Mouse (Mus musculus): Measurements from ENCODE around the gene Arhgap9. TPM values are rescaled to one million over a fixed set of nuclear protein-coding genes. Genes with fewer than 3 reads are reported as not detected.

Arhgap9 gene
- total and polyA plus RNA-seq, 3 experiments: 43.3 to 89.2 (median 54.8) TPM

DNA sequence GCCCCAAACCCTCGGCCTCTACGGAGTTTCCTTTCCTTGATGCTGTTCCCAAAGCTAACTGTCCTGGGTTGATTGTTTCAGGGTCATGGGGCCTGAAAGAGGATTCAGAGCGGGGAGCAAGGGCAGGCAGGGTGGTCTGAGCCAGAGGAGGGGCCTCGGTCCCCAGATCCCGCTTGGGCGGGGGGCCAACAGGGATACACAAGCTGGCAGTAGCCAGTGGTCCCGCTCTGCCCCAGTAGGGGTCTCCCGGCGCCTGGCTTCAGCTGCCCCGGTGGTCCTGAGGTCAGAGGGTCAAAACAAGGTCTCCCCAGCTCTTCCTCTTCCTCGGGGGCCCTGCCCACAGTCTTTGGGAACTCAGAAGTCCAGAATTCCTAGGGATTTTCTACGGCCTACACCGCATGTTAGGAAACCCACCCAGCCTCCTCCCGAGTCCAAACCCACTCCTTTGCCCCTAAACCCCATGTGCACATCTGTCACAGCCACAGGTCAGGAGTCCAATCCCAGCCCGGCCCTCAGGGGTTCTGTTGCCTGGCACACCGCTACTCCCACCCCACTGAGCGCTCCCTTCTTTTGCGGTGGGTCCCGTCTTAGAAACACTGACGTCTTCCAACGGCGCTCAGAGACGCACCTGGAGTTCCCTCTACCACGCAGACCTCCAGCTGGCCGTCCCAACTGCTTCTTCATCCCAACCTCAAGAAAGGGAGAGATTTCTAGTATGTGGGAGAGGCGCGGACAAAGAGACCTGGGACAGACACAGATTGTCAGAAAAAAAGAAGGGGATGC is 19.0 kb downstream of the Arhgap9 start:
- no peaks in the 10 kb centered on the region for H3K36me3 ChIP-seq (replicated peaks)
- DNase-seq (ENCODE audit: low spot score): no peak
- peak overlapping the region; percentile 54; the same call in 1 of the 2 replicates for H3K4me3 ChIP-seq (ENCODE audit: low read depth, low read length)
- peaks cover 65% of the 10 kb centered on the region for H3K4me1 ChIP-seq (ENCODE audit: insufficient read depth, low read depth, low read length)
- H3K9me3 ChIP-seq (replicated peaks): peaks cover 6% of the 10 kb centered on the region
- H3K27me3 ChIP-seq (ENCODE audit: insufficient read depth, low read length): peaks cover 56% of the 10 kb centered on the region
- no peak for ATAC-seq (ENCODE audit: extremely low read depth, insufficient number of reproducible peaks, low FRiP score, poor library complexity, severe bottlenecking)
- no peak for TF ChIP-seq GATA2 (IDR thresholded peaks at IDR 0.05; ENCODE audit: borderline replicate concordance, low read depth, low read length)
- TF ChIP-seq POLR2AphosphoS5 (IDR thresholded peaks at IDR 0.05; ENCODE audit: insufficient replicate concordance, low read depth, low read length): no peak
- TF ChIP-seq CTCF (IDR thresholded peaks at IDR 0.05; ENCODE audit: low read depth, low read length): no peak
- TF ChIP-seq GATA1 (IDR thresholded peaks at IDR 0.05; ENCODE audit: borderline replicate concordance, low read length): no peak
- no peak for TF ChIP-seq TAL1 (conservative IDR thresholded peaks at IDR 0.05; ENCODE audit: low read depth, low read length)

DNA sequence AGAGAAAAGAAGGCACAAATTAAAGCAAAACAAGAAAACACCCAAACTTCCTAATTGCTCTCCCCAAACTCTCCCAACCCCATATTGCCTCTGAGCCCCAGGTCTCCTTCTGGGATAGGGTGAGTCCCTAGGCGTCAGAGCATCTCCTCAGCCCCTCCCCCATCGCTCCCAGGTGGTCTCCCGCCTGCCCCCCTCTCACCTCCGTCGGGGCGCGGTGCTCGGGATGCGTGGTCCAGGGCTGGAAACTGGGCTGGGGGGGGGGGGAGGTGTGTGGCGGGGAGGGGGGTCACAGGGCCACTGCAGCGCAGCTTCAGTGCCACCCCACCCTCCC is 19.6 kb downstream of the Arhgap9 start:
- TF ChIP-seq TAL1 (conservative IDR thresholded peaks at IDR 0.05; ENCODE audit: low read depth, low read length): no peak
- TF ChIP-seq CTCF (IDR thresholded peaks at IDR 0.05; ENCODE audit: low read depth, low read length): no peak
- no peak for TF ChIP-seq GATA1 (IDR thresholded peaks at IDR 0.05; ENCODE audit: borderline replicate concordance, low read length)
- TF ChIP-seq GATA2 (IDR thresholded peaks at IDR 0.05; ENCODE audit: borderline replicate concordance, low read depth, low read length): no peak
- no peak for ATAC-seq (ENCODE audit: extremely low read depth, insufficient number of reproducible peaks, low FRiP score, poor library complexity, severe bottlenecking)
- no peaks in the 10 kb centered on the region for H3K36me3 ChIP-seq (replicated peaks)
- DNase-seq (ENCODE audit: low spot score): no peak
- peak overlapping the region; percentile 54; the same call in 1 of the 2 replicates for H3K4me3 ChIP-seq (ENCODE audit: low read depth, low read length)
- H3K4me1 ChIP-seq (ENCODE audit: insufficient read depth, low read depth, low read length): peaks cover 65% of the 10 kb centered on the region
- H3K27me3 ChIP-seq (ENCODE audit: insufficient read depth, low read length): peaks cover 53% of the 10 kb centered on the region
- peaks cover 6% of the 10 kb centered on the region for H3K9me3 ChIP-seq (replicated peaks)

DNA sequence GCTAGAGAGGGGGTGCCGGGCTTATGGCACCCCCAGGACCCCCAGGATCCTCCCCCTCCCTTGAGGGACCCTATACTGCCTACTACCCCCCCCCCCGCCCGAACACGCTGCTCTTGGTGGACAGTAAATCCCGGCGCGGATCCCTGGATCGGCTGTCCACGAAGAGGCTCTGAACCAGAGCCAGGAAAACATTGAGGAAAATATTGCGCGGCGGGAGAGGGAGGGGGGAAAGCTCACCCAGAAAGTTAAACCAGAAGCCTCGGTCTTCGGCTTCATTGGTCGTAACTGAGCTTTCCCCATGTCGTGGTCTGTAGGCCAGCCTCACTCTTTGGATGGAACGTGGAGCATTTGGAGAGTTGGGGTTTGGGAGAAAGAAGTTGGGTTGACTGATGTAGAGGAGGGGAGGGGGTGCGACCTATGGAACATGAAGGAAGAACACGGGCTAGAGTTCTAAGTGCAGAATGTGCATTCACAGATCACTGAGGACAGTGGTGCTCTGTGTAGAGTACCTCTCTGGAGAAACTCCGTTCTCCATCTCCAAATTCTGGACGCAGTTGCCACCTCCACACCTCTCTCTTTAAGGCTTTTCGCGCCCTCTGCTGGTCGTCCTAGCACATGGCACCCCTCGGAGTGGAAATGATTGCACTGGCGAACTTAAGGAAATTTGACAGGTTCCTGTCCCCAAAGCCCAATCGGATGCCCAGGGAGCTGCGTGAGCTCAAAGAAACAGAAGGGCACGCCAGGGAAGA is 20.3 kb downstream of the Arhgap9 start, which contains the start of gene Gli1:
TSS of gene Gli1 (minus strand) at position 84 of the 749 bp plus-strand sequence.
- no peak for TF ChIP-seq POLR2AphosphoS5 (IDR thresholded peaks at IDR 0.05; ENCODE audit: insufficient replicate concordance, low read depth, low read length)
- no peak for TF ChIP-seq GATA1 (IDR thresholded peaks at IDR 0.05; ENCODE audit: borderline replicate concordance, low read length)
- TF ChIP-seq CTCF (IDR thresholded peaks at IDR 0.05; ENCODE audit: low read depth, low read length): peak; percentile 75
- Histone ChIP-seq H3K4me3 (ENCODE audit: low read depth, low read length) (peak within 1 kb of the TSS; percentile 54; the same call in 1 of the 2 replicates), H3K9me3 (replicated peaks) (peaks cover 6% of the 10 kb centered on the region), H3K4me1 (ENCODE audit: insufficient read depth, low read depth, low read length) (peaks cover 60% of the 10 kb centered on the region), H3K36me3 (replicated peaks) (no peaks in the 10 kb centered on the region), H3K27me3 (ENCODE audit: insufficient read depth, low read length) (peaks cover 50% of the 10 kb centered on the region)
- 0 out of 2 replicates have a peak, but pooled peaks have one; percentile 43 for ATAC-seq (ENCODE audit: extremely low read depth, insufficient number of reproducible peaks, low FRiP score, poor library complexity, severe bottlenecking)
- DNase-seq (ENCODE audit: low spot score): no peak

DNA sequence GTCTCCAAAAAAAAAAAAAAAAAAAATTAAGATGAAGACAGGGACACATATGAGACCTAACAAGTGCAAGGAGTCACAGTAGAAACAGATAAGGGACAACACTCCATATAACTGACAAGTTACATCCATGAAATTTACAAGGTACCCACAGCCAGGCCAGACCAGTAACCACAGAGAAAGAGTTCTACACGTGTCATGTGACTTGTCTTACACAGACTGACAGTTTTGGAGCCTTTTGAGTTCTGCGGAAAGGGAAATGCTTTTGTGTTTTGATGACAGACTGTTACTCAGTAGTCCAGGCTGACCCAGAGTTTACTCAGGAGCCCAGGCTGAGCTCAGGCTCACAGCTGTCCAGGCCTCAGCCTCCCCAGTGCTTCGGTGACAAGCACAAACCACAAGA is 21.3 kb downstream of the Arhgap9 start:
- TF ChIP-seq TAL1 (conservative IDR thresholded peaks at IDR 0.05; ENCODE audit: low read depth, low read length): no peak
- TF ChIP-seq POLR2AphosphoS5 (IDR thresholded peaks at IDR 0.05; ENCODE audit: insufficient replicate concordance, low read depth, low read length): no peak
- no peak for TF ChIP-seq GATA2 (IDR thresholded peaks at IDR 0.05; ENCODE audit: borderline replicate concordance, low read depth, low read length)
- TF ChIP-seq GATA1 (IDR thresholded peaks at IDR 0.05; ENCODE audit: borderline replicate concordance, low read length): no peak
- no peak for TF ChIP-seq CTCF (IDR thresholded peaks at IDR 0.05; ENCODE audit: low read depth, low read length)
- DNase-seq (ENCODE audit: low spot score): no peak
- peaks cover 6% of the 10 kb centered on the region for H3K9me3 ChIP-seq (replicated peaks)
- no peak for ATAC-seq (ENCODE audit: extremely low read depth, insufficient number of reproducible peaks, low FRiP score, poor library complexity, severe bottlenecking)
- no peak overlapping the region for H3K4me3 ChIP-seq (ENCODE audit: low read depth, low read length)
- peaks cover 53% of the 10 kb centered on the region for H3K4me1 ChIP-seq (ENCODE audit: insufficient read depth, low read depth, low read length)
- H3K27me3 ChIP-seq (ENCODE audit: insufficient read depth, low read length): peaks cover 42% of the 10 kb centered on the region
- no peaks in the 10 kb centered on the region for H3K36me3 ChIP-seq (replicated peaks)

DNA sequence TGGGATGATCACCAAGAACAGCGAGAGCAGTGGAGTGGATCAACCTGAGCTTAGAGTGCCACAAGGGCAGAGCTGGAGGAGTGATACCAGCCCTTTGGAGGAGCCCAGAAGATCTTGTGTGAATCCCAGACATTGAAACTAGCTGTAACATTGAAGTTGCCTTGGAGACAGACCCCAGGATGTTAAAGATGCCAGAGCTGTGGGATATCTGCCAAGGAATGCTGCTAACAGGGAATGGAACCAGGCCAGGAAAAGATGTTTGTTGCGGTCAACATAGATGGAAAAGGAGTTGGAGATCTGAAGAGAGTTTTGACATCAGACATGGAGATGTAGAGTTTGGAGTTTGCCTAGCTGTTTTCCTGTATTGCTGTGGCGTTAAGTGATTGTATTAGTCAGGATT is 24.4 kb downstream of the Arhgap9 start:
- TF ChIP-seq CTCF (IDR thresholded peaks at IDR 0.05; ENCODE audit: low read depth, low read length) (no peak), GATA1 (IDR thresholded peaks at IDR 0.05; ENCODE audit: borderline replicate concordance, low read length) (no peak), GATA2 (IDR thresholded peaks at IDR 0.05; ENCODE audit: borderline replicate concordance, low read depth, low read length) (no peak), TAL1 (conservative IDR thresholded peaks at IDR 0.05; ENCODE audit: low read depth, low read length) (no peak), POLR2AphosphoS5 (IDR thresholded peaks at IDR 0.05; ENCODE audit: insufficient replicate concordance, low read depth, low read length) (no peak)
- no peak for ATAC-seq (ENCODE audit: extremely low read depth, insufficient number of reproducible peaks, low FRiP score, poor library complexity, severe bottlenecking)
- no peak for DNase-seq (ENCODE audit: low spot score)
- Histone ChIP-seq H3K9me3 (replicated peaks) (peaks cover 6% of the 10 kb centered on the region), H3K4me1 (ENCODE audit: insufficient read depth, low read depth, low read length) (peaks cover 33% of the 10 kb centered on the region), H3K36me3 (replicated peaks) (no peaks in the 10 kb centered on the region), H3K4me3 (ENCODE audit: low read depth, low read length) (no peak overlapping the region), H3K27me3 (ENCODE audit: insufficient read depth, low read length) (peaks cover 35% of the 10 kb centered on the region)

DNA sequence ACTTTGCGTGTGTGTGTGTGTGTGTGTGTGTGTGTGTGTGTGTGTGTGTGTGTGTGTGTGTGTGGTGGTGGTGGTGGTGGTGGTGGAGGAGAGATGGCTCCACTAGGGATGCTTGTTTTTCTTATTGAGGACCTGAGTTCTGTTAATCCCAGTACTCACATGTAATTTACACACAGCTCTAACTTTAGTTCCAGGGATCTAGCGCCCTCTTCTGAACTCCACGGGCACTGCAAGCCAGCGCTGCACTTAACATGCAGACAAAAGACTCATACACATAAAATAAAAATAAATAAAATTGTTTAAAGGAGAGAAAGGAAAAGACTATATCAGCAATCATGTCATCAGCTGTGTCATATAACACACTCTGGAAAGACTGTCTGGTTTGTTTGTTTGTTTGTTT is 27.2 kb downstream of the Arhgap9 start:
- Histone ChIP-seq H3K4me1 (ENCODE audit: insufficient read depth, low read depth, low read length) (peaks cover 17% of the 10 kb centered on the region), H3K4me3 (ENCODE audit: low read depth, low read length) (no peak overlapping the region), H3K9me3 (replicated peaks) (peaks cover 6% of the 10 kb centered on the region), H3K27me3 (ENCODE audit: insufficient read depth, low read length) (peaks cover 45% of the 10 kb centered on the region), H3K36me3 (replicated peaks) (no peaks in the 10 kb centered on the region)
- TF ChIP-seq TAL1 (conservative IDR thresholded peaks at IDR 0.05; ENCODE audit: low read depth, low read length): no peak
- TF ChIP-seq GATA2 (IDR thresholded peaks at IDR 0.05; ENCODE audit: borderline replicate concordance, low read depth, low read length): no peak
- TF ChIP-seq CTCF (IDR thresholded peaks at IDR 0.05; ENCODE audit: low read depth, low read length): peak; percentile 33; the same call in 1 of the 2 replicates
- no peak for TF ChIP-seq POLR2AphosphoS5 (IDR thresholded peaks at IDR 0.05; ENCODE audit: insufficient replicate concordance, low read depth, low read length)
- no peak for TF ChIP-seq GATA1 (IDR thresholded peaks at IDR 0.05; ENCODE audit: borderline replicate concordance, low read length)
- DNase-seq (ENCODE audit: low spot score) (no peak), ATAC-seq (ENCODE audit: extremely low read depth, insufficient number of reproducible peaks, low FRiP score, poor library complexity, severe bottlenecking) (no peak)
